Mouse (Mus musculus) CD4-positive naive resting alpha-beta T cell, adult 57 days (primary cell): ENCODE data around the gene Cdc42se2. TPM values are rescaled to one million over a fixed set of nuclear protein-coding genes. Genes with fewer than 3 reads are reported as not detected.

Experiments
- total RNA-seq: library from RNA; stranded (reverse); gene quantifications from one replicate; pipeline ENCODE4 v1.2.4, GENCODE M21; 2023

Gene Cdc42se2
- 150 TPM for total RNA-seq

GRCm38 (mm10) chr11:54787488-54788474 is at the start of gene Cdc42se2:
Gene Cdc42se2, minus strand, starts transcription at chr11:54787675.

Other genes with a start within 250 kb of the Cdc42se2 start
- 9.6 TPM for gene Lyrm7, start 73.2 kb upstream of the Cdc42se2 start, total RNA-seq
- 121 TPM for gene Hint1, start 78.7 kb upstream of the Cdc42se2 start, total RNA-seq
- gene Gpx3, start 114.8 kb upstream of the Cdc42se2 start, total RNA-seq: 0.86 TPM
- 169 TPM for gene Tnip1, start 175.2 kb upstream of the Cdc42se2 start, total RNA-seq
- 391 TPM for gene Anxa6, start 245.8 kb upstream of the Cdc42se2 start, total RNA-seq